Mouse (Mus musculus): ENCODE measurements around the gene Gpx8.

Gpx8 gene

DNA sequence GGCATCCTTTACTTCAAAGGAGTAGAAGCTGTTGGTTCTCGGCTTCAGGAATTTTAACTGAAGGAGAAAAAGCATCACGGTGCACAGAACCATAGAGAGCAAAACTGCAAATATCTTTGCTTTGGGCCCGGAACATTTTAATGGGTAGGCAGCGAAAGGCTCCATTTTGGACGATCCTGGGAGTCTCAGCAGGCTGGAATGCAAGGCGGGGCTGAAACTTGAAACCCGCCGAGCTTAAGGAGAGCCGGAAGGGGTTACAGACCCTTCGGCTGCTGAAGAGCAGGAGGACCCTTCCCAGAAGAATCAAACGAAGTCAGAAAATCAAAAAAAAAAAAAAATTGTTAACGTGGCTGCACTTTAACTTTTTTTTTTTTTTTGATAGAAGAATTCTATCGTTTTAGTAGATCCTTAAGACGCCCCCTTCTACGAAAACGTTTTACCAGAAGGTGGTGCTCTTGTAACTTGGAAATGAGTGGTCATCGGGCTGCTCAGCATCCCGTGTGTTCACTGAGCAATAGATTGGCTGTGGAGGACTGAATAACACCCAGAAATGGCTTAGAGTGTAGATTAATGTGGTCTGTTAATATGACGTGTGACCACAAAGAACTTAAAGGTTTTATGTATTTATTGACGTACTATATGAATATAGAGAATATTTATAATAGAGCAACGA is at the start of gene Gpx8:
TSS of gene Gpx8 (minus strand) at position 200 of the 673 bp plus-strand sequence.
- peak; percentile 80 for DNase-seq

GRCm38 (mm10) chr13:113094618-113095017 is 48.4 kb upstream of the Gpx8 start:
- DNase-seq = no peak

DNA sequence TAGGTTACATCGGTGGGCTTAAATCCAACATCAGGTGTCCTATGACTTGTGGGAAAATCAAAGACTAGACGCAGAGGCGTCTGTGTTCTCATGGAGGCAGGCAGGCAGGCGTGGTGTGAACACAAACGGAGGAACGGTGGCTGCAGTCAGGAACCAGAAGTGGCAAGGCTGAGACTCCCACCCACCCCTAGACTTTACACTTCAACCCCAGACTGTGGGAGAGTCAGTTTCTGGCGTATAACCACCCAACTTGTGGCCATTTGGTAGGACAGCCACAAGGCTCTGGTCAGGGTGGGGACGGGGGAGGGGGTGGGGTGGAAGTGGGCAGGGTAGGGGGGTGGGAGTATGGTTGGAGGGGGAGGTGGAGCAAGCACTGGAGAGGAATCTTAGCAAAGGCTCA is 44.3 kb upstream of the Gpx8 start:
- no peak for DNase-seq

DNA sequence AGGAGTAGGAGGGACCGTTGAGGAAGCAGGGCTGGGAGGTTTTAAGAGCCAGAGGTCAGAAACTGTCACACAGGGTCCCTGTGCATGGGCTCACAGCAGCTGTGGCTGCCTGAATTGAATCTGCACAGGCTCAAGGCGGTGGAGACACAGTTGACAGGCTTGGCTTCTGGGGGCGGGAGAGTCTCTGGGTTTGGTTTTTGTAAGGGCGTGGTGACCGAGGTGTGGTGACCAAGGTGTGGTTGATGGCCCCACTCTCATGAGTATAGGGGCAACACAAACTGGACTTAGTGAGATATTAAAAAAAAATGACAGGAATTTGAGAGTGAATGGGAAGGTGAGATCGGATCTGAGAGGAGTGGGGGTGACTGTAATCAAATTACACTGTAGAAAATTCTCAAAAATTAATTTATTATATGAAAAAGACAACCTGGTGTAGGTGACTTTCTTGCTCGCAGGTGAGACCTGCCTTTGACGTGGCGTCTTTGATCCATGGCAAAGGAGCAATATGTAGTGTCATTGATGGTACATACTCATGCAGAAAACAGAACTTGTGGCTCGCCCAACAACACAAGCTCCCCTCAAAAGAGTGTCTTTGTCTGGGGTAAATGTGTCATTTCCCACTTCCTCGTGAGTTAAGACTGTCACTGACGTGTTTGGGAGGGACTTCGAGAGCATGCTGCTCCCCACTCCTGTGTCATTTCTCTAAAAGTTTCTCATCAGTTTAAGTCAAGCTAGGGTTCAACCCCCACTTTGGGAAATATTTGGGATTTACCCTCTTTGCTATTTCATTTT is 41.2 kb upstream of the Gpx8 start:
- no peak for DNase-seq

GRCm38 (mm10) chr13:113084732-113085131 is 38.5 kb upstream of the Gpx8 start:
- DNase-seq = no peak

- DNase-seq = no peak
Measured at GRCm38 (mm10) chr13:113082101-113082500, 35.9 kb upstream of the Gpx8 start.

GRCm38 (mm10) chr13:113079021-113079420 is 32.8 kb upstream of the Gpx8 start:
- no peak for DNase-seq

DNA sequence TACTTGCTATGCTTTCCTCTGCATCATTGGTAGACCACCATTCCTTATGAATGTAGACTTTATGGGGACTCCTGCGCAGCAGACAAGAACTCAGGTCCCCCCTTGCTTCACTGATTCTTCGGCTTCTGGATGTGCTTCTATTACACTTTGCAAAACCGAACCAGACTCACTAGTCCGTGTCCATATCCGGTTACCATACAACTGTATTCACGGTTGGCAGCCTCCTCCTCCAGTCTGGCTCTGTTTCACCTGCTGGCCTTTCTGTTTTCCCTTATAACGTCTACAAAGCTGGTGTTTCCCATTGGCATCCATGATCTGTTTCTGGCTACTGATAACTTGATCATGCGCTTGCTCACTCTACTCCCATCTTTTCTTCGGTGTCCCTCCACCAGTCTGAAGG is 18.3 kb upstream of the Gpx8 start:
- DNase-seq = no peak

GRCm38 (mm10) chr13:113061746-113062145 is 15.5 kb upstream of the Gpx8 start:
- DNase-seq = no peak

- peak; percentile 41 for DNase-seq
Measured at GRCm38 (mm10) chr13:113055826-113056225, 9.6 kb upstream of the Gpx8 start.

DNA sequence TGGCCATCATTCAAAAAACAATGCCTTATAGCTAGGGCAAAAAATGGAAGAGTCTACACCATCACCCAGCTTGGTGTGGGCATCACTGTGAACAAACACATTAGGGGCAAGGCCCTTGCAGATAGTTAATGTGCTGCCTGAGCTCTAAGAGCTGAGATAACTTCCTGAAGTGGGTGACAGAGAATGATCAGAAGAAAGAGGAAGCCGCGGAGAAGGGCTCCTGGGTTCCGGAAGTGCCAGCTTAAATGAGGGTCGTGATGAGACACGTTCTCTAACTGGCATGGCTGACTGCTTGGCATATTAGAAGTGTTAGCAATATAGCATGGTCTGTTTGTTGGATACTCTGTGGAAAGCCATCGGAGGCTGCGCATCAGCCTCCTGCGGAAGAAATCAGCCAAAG is 8.0 kb upstream of the Gpx8 start:
- no peak for DNase-seq

DNA sequence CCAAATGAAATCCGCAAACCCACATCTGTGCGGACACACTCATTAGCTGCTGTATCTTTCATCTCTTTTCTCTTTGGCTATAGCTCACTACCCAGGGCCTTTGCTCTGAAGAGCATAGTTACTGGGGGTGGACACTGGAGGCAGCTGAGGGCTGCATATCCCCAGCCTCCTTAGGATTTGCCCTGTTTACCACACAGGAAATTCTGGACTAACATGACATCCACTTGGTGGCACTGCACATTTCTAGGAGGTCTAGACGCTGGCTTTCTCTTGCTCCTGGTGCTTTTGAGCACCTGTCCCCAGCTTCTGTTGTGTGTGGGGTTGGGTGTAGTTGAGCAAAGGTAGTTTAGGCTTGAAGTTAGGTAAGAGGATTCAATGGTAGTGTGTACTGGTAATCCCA is 1.4 kb upstream of the Gpx8 start:
- DNase-seq = no peak

GRCm38 (mm10) chr13:113047018-113047417 is 808 bp upstream of the Gpx8 start:
- DNase-seq = no peak

- no peak for DNase-seq
Measured at GRCm38 (mm10) chr13:113045458-113046110, 626 bp downstream of the Gpx8 start.

DNA sequence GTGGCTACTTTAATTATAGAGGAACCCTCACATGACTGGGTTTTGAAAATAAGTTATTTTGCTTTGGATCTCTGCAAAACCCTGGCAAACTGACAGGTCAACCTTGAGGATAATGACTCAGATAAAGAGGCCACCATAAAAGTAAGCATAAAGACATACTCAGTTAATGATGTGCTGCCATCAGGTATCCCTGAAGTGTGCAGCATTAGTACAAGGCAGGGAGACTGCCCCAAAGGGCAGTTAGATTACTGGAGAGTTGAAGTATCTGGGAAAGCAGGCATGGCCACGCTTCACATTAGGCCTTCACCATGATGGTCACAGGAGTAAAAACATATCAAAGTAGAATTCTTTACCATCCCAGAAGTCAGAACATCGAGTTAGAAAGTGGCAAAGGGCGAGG is 1.3 kb downstream of the Gpx8 start:
- DNase-seq = no peak

GRCm38 (mm10) chr13:113035852-113036251 is 10.4 kb downstream of the Gpx8 start:
- DNase-seq = peak; percentile 89

GRCm38 (mm10) chr13:113034950-113035421 is 11.2 kb downstream of the Gpx8 start, which contains the start of gene Cdc20b:
Gene Cdc20b, plus strand, starts transcription at chr13:113035111.
- DNase-seq = peak; percentile 57

DNA sequence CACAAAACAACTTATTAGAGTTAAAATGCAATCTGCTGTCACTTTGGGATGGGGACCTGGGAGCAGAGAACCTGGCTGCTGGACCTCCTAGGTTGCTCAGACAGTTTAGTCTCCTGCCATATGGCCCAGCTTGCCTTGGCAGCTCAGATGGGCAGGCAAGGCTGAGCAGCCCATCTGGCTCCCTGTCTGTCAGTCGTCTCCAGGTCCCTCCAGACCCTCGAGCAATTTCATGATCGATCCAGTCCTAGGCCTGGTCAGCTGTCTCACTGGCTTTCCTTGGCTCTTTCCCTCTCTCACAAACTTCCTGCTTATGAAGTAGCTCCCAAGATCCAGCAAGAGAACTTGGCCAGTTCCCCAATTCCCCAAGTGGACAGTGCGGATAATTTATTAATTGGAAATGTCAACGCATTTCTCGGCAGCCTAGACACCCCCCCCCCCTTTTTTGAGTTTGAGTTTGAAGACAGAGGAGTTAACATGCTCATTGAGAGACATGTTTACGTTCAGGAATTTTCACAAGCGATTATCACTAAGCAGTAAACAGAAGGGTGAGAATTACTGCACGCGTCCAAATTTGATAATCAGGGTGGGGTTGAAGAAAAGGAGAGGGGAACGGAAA is 11.8 kb downstream of the Gpx8 start:
- no peak for DNase-seq

- DNase-seq = no peak
Measured at GRCm38 (mm10) chr13:113032831-113033230, 13.4 kb downstream of the Gpx8 start.

GRCm38 (mm10) chr13:113031792-113032571 is 14.2 kb downstream of the Gpx8 start:
- peak; percentile 44 for DNase-seq

DNA sequence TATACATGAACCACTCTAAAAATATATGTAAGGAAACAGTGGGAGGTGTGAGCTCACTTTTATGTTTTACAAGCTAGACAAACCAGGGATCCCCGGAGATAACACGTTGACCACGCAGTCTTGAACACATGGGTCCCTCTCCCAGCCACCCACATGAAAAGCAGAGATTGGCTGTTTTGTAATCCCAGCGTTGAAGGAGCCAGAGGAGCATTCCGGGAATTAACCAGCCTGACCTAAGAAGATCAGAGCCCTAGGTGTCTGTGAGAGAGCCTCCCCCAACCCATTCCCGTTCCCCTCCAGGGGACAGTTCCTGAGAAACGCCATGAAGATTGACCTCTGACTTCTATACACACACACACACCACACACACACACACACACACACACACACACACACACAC is 14.9 kb downstream of the Gpx8 start:
- no peak for DNase-seq
